Mouse (Mus musculus) limb, embryonic 11.5 days (tissue): ENCODE measurements around the gene Hist1h3h. TPM values are rescaled to one million over a fixed set of nuclear protein-coding genes. Genes with fewer than 3 reads are reported as not detected.
"Not testable (repeated sequence)": the region's sequence is repeated elsewhere in the genome, so short reads cannot be mapped to it uniquely, and the experiment has no call there.

ENCODE experiments used
- ATAC-seq: fragments of 200-750 bp; cut with Nextera tagmentation; 2 replicates; pipeline ENCODE4 v1.8.0; 2017; ENCODE audit warnings: low read depth; ENCODE audit not compliant: insufficient number of reproducible peaks, low FRiP score, low TSS enrichment
- DNase-seq: peaks from one replicate; pipeline ENCODE4 v3.0.0-alpha.2; 2015; ENCODE audit warnings: low spot score
- H3K27ac ChIP-seq: fragments of 300-500 bp; sonication (generic); replicated peaks from 2 replicates; pipeline ENCODE4 v1.5.1; 2014; ENCODE audit warnings: low read depth, mild to moderate bottlenecking, low read length
- H3K27me3 ChIP-seq: fragments of 300-500 bp; sonication (generic); 2 replicates; pipeline ENCODE4 v1.6.1; 2014; ENCODE audit warnings: mild to moderate bottlenecking, low read length, mixed read lengths; ENCODE audit not compliant: control insufficient read depth, insufficient read depth
- H3K36me3 ChIP-seq: fragments of 300-500 bp; sonication (generic); 2 replicates; pipeline ENCODE4 v1.6.1; 2014; ENCODE audit warnings: mild to moderate bottlenecking, low read length, moderate library complexity, mixed read lengths; ENCODE audit not compliant: control insufficient read depth, insufficient read depth
- H3K4me1 ChIP-seq: fragments of 300-500 bp; sonication (generic); 2 replicates; pipeline ENCODE4 v1.6.1; 2014; ENCODE audit warnings: low read length, mixed read lengths; ENCODE audit not compliant: control insufficient read depth, insufficient read depth
- H3K4me2 ChIP-seq: fragments of 300-500 bp; sonication (generic); 2 replicates; pipeline ENCODE4 v1.6.1; 2014; ENCODE audit warnings: low read depth, mild to moderate bottlenecking, moderate library complexity; ENCODE audit not compliant: severe bottlenecking
- H3K4me3 ChIP-seq: fragments of 300-500 bp; sonication (generic); 2 replicates; pipeline ENCODE4 v1.5.1; 2014; ENCODE audit warnings: low read depth, low read length
- H3K9ac ChIP-seq: fragments of 300-500 bp; sonication (generic); 2 replicates; pipeline ENCODE4 v1.6.1; 2014; ENCODE audit warnings: mild to moderate bottlenecking, low read length
- H3K9me3 ChIP-seq: fragments of 300-500 bp; sonication (generic); 2 replicates; pipeline ENCODE4 v1.6.1; 2016; ENCODE audit warnings: low read length; ENCODE audit not compliant: control insufficient read depth
- WGBS: fragments of 180-500 bp; shearing (Covaris S2); extraction: QIAGEN DNeasy Blood & Tissue Kit; methylation state at CpG from one replicate; pipeline ENCODE4 v1.1.7; 2014; 5-methylcytosine and 5-hydroxymethylcytosine counted together
- polyA plus RNA-seq: library from polyadenylated mRNA; unstranded; fragments of >200 nt; fragmentation: Nextera tagmentation; extraction: Ambion mirVana; gene quantifications from 2 replicates; pipeline ENCODE4 v1.2.1, GENCODE M21; 2014

The Hist1h3h gene
- polyA plus RNA-seq, result 13.2 and 15.5 TPM in 2 replicates

- Histone ChIP-seq H3K27ac (peak within 1 kb of the TSS; percentile 97), H3K4me3 (peak within 1 kb of the TSS; percentile 43), H3K9ac (peak within 1 kb of the TSS; percentile 71), H3K4me2 (peak within 1 kb of the TSS; percentile 77), H3K4me1 (peaks cover 11% of the 10 kb centered on the region)
- H3K9me3 ChIP-seq, H3K27me3 ChIP-seq, H3K36me3 ChIP-seq: not testable (repeated sequence)
- under 1% methylated on average over 27 of the region's 56 CpGs for WGBS
- DNase-seq, result peak; percentile 90
- peak; percentile 31; the same call in 1 of the 2 replicates for ATAC-seq
These were observed at the start of gene Hist1h3h for GRCm38 (mm10) chr13:21717397-21718357. Gene Hist1h3h (plus strand): TSS chr13:21717659.

GRCm38 (mm10) chr13:21677305-21677704 is 40.2 kb upstream of the Hist1h3h start, which contains the start of gene Olfr1360:
Gene Olfr1360 (minus strand): TSS chr13:21677405.
- Histone ChIP-seq H3K9me3 (no peaks in the 10 kb centered on the region), H3K27me3 (no peaks in the 10 kb centered on the region), H3K9ac (no peak within 1 kb of the TSS), H3K27ac (no peak within 1 kb of the TSS), H3K36me3 (no peaks in the 10 kb centered on the region), H3K4me1 (no peaks in the 10 kb centered on the region), H3K4me3 (no peak within 1 kb of the TSS), H3K4me2 (no peak within 1 kb of the TSS)
- ATAC-seq (no peak), DNase-seq (no peak)
- WGBS, result 88% methylated on average over 2 of the region's 2 CpGs

- H3K4me1 ChIP-seq, result no peaks in the 10 kb centered on the region
- DNase-seq, result no peak
- no peak within 1 kb of the TSS for H3K27ac ChIP-seq
- H3K4me2 ChIP-seq, result no peak within 1 kb of the TSS
- no peak within 1 kb of the TSS for H3K9ac ChIP-seq
- ATAC-seq, result no peak
- no peaks in the 10 kb centered on the region for H3K9me3 ChIP-seq
- H3K4me3 ChIP-seq, result no peak within 1 kb of the TSS
- no peaks in the 10 kb centered on the region for H3K36me3 ChIP-seq
- H3K27me3 ChIP-seq, result no peaks in the 10 kb centered on the region
These were observed 19.6 kb upstream of the Hist1h3h start, which contains the start of gene Olfr1359 for GRCm38 (mm10) chr13:21697811-21698210. Gene Olfr1359 (plus strand): TSS chr13:21698111.

GRCm38 (mm10) chr13:21706669-21707068 is 10.8 kb upstream of the Hist1h3h start:
- H3K4me1 ChIP-seq, result no peaks in the 10 kb centered on the region
- no peak overlapping the region for H3K27ac ChIP-seq
- ATAC-seq, result no peak
- H3K4me2 ChIP-seq, result no peak overlapping the region
- 76% methylated on average over 4 of the region's 4 CpGs for WGBS
- no peaks in the 10 kb centered on the region for H3K27me3 ChIP-seq
- no peak overlapping the region for H3K9ac ChIP-seq
- no peaks in the 10 kb centered on the region for H3K9me3 ChIP-seq
- DNase-seq, result no peak
- no peak overlapping the region for H3K4me3 ChIP-seq
- no peaks in the 10 kb centered on the region for H3K36me3 ChIP-seq

GRCm38 (mm10) chr13:21710031-21710711 is 7.3 kb upstream of the Hist1h3h start:
- H3K27ac ChIP-seq, result no peak overlapping the region
- under 1% methylated on average over 32 of the region's 32 CpGs for WGBS
- H3K4me1 ChIP-seq, result peaks cover 5% of the 10 kb centered on the region
- H3K4me2 ChIP-seq, result peak overlapping the region; percentile 28; the same call in 1 of the 2 replicates
- H3K9ac ChIP-seq, result peak overlapping the region; percentile 67; the same call in 1 of the 2 replicates
- H3K27me3 ChIP-seq, result no peaks in the 10 kb centered on the region
- no peaks in the 10 kb centered on the region for H3K9me3 ChIP-seq
- ATAC-seq (peak; percentile 76), DNase-seq (peak; percentile 94)
- peak overlapping the region; percentile 58 for H3K4me3 ChIP-seq
- no peaks in the 10 kb centered on the region for H3K36me3 ChIP-seq

- H3K4me3 ChIP-seq, result peak overlapping the region; percentile 40
- no peaks in the 10 kb centered on the region for H3K27me3 ChIP-seq
- H3K27ac ChIP-seq, result no peak overlapping the region
- peak overlapping the region; percentile 27; the same call in 1 of the 2 replicates for H3K9ac ChIP-seq
- 2% methylated on average over 22 of the region's 22 CpGs for WGBS
- DNase-seq (peak; percentile 89), ATAC-seq (peak; percentile 73)
- H3K4me2 ChIP-seq, result peak overlapping the region; percentile 43
- peaks cover 8% of the 10 kb centered on the region for H3K4me1 ChIP-seq
- H3K9me3 ChIP-seq, result no peaks in the 10 kb centered on the region
- H3K36me3 ChIP-seq, result no peaks in the 10 kb centered on the region
These were observed 6.5 kb upstream of the Hist1h3h start for GRCm38 (mm10) chr13:21710821-21711525.

GRCm38 (mm10) chr13:21711698-21712097 is 5.8 kb upstream of the Hist1h3h start:
- Histone ChIP-seq H3K9ac (0 out of 2 replicates have a peak overlapping the region, but pooled peaks have one; percentile 27), H3K4me2 (peak overlapping the region; percentile 43), H3K9me3 (no peaks in the 10 kb centered on the region), H3K4me1 (peaks cover 8% of the 10 kb centered on the region), H3K36me3 (no peaks in the 10 kb centered on the region), H3K27me3 (no peaks in the 10 kb centered on the region), H3K4me3 (peak overlapping the region; percentile 40), H3K27ac (no peak overlapping the region)
- 39% methylated on average over 4 of the region's 4 CpGs for WGBS
- no peak for DNase-seq
- ATAC-seq, result no peak

- ATAC-seq, result no peak
- Histone ChIP-seq H3K9ac (no peak overlapping the region; the same call in 1 of the 2 replicates), H3K27me3 (no peaks in the 10 kb centered on the region), H3K27ac (peak overlapping the region; percentile 97), H3K4me2 (peak overlapping the region; percentile 77), H3K4me3 (peak overlapping the region; percentile 42), H3K36me3 (no peaks in the 10 kb centered on the region), H3K9me3 (no peaks in the 10 kb centered on the region), H3K4me1 (peaks cover 8% of the 10 kb centered on the region)
- WGBS, result 2% methylated on average over 7 of the region's 7 CpGs
- DNase-seq, result peak; percentile 69
These were observed 2.7 kb upstream of the Hist1h3h start for GRCm38 (mm10) chr13:21714725-21715124.
